Mouse (Mus musculus) G1E (cell line): ENCODE measurements around the gene Alkbh1.
A peak's percentile ranks its signal among the peaks of the same experiment; 100 is the strongest.

Source experiments
- CTCF ChIP-seq: IDR thresholded peaks from 2 replicates; pipeline ENCODE4 v1.5.1; 2012; ENCODE audit warnings: low read depth, low read length, inconsistent platforms, mixed read lengths
- GATA1 ChIP-seq: IDR thresholded peaks from 2 replicates; pipeline ENCODE4 v1.6.1; 2012; ENCODE audit warnings: borderline replicate concordance, low read length, inconsistent platforms, mixed read lengths
- GATA2 ChIP-seq: IDR thresholded peaks from 2 replicates; pipeline ENCODE4 v1.6.1; 2012; ENCODE audit warnings: low read depth, low read length, inconsistent platforms, borderline replicate concordance
- TAL1 ChIP-seq: conservative IDR thresholded peaks from 2 replicates; pipeline ENCODE4 v1.6.1; 2012; ENCODE audit warnings: low read depth, low read length, inconsistent platforms, mixed read lengths

- TF ChIP-seq GATA1 (no peak), CTCF (peak; percentile 87), TAL1 (no peak), GATA2 (no peak)
Observed at GRCm38 (mm10) chr12:87416690-87417089, 27.1 kb downstream of the Alkbh1 start.
